Mouse (Mus musculus) C2C12 (cell line): Measurements from ENCODE around the gene Adgrb2.
A peak's percentile ranks its signal among the peaks of the same experiment; 100 is the strongest.

Experiments
- CTCF ChIP-seq: IDR thresholded peaks from one replicate; pipeline ENCODE4 v1.5.1; 2011; ENCODE audit not compliant: control insufficient read depth, insufficient read depth, insufficient read length
- MAX ChIP-seq: IDR thresholded peaks from one replicate; pipeline ENCODE4 v1.6.1; 2011; ENCODE audit warnings: mild to moderate bottlenecking, control low read depth

- TF ChIP-seq CTCF (peak; percentile 62), MAX (no peak)
Measured at GRCm38 (mm10) chr4:129983764-129984420, 778 bp upstream of the Adgrb2 start.
